Mouse (Mus musculus) testis, adult 2 months (tissue): ENCODE measurements around the gene Ado.

ENCODE experiments used
- CTCF ChIP-seq: fragments of 200-500 bp; IDR thresholded peaks from 2 replicates; pipeline ENCODE4 v1.5.1; 2012; ENCODE audit warnings: low read depth, mild to moderate bottlenecking, inconsistent platforms, low read length, moderate library complexity; ENCODE audit not compliant: control insufficient read depth, insufficient read depth, insufficient replicate concordance
- POLR2A ChIP-seq: fragments of 200-500 bp; IDR thresholded peaks from 2 replicates; pipeline ENCODE4 v1.6.1; 2012; ENCODE audit warnings: low read depth, mild to moderate bottlenecking, inconsistent platforms, low read length, moderate library complexity; ENCODE audit not compliant: control insufficient read depth

DNA sequence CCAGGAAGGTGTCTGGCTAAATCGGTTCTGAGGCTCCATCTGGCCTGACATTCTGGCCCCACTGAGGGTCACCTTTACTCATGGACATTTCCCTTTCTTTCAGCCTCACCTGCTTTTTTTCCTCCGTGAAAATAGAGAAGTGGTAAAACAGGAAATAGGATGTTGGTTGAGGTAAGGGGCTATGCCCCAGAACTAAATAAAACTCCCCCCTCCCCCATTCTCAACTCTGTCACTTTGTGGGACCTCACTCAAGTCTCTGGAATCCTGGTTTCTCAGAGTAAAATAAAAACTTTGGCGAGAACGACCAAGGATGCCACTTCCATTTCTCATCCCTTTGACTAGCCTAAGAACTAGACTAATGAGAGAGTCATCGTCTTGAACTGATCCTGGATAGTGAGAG, 44.7 kb downstream of the Ado start:
- TF ChIP-seq POLR2A (no peak), CTCF (no peak)
